Mouse (Mus musculus) layer of hippocampus, postnatal 36 days (tissue): ENCODE results near the gene Kcnn3. TPM values are rescaled to one million over a fixed set of nuclear protein-coding genes. Genes with fewer than 3 reads are reported as not detected.
A peak's percentile ranks its signal among the peaks of the same experiment; 100 is the strongest.

Source experiments
- DNase-seq, 2 experiments: peaks; one replicate each; pipeline ENCODE4 v3.0.0; 2022
- total RNA-seq, 2 experiments: library from RNA; stranded (reverse); gene quantifications; 2 replicates each; pipeline ENCODE4 v1.2.3; 2021

Gene Kcnn3
- total RNA-seq = 10 to 100 TPM; 24.4 to 29.0 TPM

DNA sequence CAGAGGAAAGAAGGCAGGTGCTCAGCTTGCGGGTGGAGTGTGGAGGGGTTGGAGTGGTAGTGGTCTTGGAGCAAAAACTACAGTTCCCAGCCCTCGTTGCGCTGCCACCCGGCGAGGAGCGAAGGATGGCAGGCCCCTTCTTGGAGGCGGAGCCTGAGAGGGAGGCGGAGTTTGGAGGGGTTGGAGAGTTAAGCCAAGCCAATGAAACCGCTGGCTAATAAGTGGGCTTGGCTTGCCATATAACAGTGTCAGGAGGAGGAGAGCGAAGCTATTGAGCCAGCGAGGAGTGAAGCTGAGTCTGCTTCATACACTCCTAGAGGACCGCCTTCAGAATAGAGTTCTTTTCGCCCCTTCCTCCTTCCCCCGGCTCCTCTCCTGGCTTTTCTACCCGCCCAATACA is at the start of gene Kcnn3:
TSS of gene Kcnn3 (plus strand) at position 271 of the 400 bp plus-strand sequence.
- peak; percentile 91 for DNase-seq

DNA sequence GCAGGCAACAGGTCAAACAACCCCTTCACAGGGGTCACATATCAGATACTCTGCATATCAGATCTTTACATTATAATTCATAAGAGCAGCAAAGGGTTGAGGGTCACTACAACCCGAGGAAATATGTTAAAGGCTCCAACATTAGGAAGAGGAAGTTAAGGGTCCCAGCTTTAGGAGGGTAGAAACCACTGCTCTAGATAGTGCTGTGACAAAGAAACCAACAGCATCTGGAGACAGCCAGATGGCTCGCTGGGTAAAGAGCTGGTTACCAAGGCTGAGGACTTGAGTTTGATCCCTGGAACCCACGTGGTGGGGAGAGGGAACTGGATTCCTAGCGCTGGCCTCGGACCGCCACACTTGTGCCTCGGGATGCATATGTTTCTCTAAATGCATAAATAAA is 47.7 kb upstream of the Kcnn3 start:
- no peak for DNase-seq

DNA sequence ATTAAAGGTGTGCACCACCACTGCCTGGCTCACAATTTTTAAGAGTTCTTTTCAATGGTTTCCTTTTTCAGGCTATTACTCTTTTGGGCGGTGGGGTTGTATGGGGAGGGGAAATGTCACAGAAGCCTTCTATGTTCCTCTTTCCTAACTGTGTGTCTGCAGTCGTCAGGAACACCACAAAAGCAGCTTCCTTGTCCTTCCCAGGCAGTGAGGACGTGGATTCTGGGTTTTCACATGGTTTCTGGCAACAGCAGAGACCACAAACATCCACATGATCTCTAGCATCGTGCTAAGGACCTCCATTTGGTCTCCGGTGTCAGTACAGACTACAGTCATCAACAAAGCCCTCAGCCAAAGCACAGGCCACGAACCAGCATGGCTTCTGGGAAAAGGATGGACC is 46.1 kb upstream of the Kcnn3 start:
- DNase-seq = no peak

DNA sequence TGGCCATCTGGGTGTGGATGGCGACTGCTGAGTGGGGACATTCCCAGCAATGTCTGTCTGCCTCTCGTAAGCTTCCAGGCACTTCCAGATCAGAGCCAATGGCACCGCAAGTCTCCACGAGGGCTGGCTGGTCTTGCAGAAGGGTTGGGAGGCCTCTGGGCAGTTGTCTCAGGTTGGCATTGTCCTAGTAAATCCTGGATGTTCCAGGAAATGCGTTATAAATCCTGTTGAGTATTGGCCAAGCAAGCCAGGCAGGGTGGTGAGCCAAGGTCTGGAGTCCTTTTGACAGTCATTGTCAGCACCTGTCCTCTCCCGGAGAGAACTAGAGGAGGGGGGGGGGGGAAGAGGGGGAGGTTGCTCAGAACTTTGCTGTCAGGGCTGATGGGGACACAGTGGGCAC is 40.9 kb upstream of the Kcnn3 start:
- no peak for DNase-seq

DNA sequence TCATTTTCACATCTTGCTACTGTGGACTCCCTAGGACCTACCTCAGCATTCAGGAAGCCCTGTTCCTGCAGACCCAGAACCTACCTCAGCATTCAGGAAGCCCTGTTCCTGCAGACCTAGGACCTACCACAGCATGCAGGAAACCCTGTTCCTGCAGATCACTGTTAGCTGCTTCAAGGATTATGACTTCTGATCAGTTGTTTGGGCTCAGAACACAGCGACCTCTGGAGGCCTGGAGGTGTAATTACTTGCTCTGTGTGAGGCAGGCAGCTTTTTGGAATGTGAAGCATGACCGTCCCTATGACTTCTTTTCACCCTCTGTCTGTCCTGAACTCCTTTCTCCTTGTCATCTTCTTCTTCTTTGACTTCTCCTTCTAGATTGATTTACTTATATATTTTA is 38.5 kb upstream of the Kcnn3 start:
- no peak for DNase-seq

DNA sequence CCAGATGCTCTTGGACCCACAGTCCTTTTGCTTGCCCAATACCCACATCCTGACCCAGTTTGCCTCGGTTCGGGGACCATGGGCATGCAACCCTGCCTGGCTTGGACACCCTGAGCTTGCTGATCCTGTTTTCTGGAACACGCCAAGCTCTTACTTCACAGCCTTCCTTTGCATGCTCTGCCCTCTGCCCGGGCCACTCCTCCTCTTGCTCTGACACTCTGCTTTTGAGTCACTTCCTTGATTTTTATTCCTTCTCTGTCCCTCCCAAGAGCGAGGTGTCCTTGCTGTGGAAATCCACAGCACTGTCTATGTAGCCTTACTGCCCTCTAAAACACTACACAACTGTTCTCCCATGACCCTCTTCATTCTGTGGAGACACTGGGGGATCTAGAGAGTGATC is 37.7 kb upstream of the Kcnn3 start:
- no peak for DNase-seq

DNA sequence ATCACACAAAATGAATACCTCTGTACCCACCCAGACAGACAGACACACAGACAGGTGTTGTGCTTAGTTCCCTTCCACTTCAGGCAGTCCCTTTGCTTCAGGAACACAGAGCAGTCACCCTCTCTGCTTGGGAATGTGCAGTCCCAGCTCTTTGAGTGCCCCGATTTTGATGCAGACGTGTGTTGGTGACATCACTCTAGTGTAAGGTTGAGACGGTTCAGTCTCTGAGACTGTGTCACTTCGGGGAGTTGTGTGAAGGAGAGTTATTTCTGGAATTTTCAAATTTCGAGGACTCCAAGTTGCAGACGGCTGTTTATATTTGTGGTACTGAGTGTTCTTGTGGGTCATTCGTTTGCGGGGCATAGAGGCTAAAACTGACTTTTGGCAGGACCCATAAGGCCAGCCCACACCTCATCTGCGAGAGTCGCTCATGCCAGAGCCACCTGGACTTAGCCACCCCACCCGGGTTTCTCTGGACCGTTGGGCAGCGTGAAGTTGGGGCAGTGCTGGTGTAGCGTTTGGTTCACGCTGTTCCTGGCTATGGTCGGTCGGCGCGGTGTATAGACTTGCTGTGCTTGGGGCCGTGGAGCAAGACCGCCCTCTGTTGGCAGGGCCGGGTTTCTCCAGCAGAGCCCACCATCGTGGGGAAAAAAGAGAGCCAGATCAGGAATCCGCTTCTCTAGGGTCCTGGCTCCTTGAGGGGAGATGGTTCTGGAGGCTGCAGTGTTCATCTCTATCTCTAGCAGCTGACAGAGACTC is 35.0 kb upstream of the Kcnn3 start:
- DNase-seq = peak; percentile 48 to 50

DNA sequence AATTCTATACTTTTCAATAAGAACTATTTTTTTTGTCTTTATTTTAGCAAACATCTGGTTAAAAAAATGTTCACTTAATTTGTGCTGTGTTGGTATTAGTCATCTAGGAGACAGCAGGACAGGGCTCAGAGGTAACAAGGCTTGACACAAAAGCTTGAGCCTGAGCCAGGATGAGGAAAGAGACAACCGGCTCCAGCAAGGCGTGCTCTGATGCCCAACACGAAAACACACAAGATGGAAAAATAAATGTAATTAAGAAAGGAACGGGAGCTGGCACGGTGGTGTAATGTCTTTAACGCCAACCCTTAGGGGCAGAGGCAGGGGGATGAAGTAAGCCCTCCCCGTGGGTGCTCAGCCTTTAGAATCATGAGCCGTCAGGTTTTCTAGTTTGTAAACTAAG is 33.9 kb upstream of the Kcnn3 start:
- no peak for DNase-seq

DNA sequence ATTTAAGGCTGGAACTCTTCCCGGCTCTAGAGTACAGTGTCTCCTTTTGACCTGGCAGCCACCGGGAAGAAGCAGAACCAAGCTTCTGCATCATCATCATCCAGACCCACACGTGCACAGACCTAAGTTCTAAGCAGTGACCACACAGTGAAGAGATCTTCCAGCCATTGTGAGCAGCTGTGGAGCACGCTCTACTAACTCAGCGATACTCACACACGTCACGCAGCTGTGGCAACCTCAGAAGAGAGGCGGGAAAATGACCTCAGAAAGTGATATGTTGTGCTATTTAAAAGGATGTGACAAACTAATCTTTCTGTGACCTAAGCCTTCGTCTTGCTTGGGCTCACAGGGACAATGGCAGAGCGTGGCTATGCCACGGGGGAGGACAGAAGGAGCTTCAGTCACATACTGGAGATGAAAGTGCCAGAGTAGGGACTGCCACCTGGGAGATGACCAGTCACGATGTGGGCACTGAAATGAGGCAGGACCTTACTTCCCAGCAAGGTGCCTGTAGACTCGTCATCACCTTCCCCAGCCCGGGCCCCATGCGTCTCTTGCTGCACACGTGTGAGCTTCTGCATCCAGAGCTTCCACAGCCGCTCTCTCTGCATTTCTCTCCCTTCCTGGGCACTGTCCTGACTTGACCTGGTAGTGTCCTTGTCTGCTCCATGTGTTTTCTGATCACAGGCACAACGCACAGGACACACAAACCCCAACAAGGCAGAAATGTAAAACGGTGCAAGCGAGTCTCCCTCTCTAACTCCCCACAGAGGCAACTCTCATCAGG is 32.9 kb upstream of the Kcnn3 start:
- DNase-seq = no peak

DNA sequence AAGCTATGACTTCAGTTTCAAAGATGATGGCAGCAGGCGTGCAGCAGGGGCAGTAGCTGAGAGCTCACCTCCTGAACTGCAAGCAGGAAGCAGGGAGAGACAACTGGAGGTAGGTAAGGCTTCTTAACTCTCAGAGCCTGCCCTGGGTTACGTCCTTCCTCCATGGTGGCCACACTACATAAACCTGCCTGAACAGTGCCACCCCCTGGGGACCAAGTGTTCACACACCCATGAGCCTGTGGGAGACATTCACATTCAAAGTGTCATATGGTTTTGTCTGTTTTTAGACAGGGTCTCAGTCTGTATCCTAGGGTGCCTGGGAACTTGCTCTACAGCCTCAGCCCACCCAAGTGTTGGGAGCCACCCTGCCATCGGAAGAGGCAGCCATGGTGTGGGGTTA is 29.2 kb upstream of the Kcnn3 start:
- no peak for DNase-seq

DNA sequence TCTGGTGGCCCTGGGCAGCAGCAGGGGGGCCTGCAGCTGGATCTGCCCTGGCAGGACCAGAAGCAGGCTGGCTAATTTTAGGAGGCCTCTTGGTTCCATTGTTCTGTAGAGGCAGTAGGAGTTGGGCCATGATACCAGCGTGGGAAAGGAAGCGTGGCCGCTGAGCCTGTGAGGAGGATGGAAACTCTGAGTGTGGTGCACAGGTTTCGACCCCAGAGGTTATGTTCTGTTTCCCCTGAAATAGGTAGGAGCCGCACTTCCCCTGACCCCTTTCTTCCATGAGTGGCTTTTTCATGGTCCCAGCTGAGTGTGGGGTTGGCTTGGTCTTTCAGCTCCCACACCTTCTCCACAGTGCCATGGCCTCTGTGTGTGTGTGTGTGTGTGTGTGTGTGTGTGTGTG is 28.4 kb upstream of the Kcnn3 start:
- no peak for DNase-seq

DNA sequence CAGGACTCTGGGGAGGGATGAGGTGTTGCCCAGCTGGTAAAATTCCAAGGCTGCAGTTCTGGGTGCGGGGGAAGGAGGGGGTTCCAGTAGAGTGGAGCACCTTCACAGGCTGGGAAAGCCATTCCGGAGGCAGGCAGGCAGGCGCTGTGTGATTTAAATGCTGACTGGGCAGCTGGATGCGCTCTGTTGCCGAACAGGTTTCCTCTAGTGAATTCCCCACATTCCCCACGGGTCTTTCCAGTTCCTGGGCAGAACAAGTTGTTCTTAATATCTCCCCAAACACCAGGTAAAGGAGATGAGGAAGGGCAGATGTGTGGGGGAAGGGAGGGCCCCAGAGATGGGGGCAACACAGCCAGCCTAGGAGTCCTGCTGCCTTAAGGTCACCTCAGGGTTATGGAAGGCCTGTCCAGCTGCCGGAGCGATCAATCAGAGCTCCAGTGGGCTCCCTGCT is 27.2 kb upstream of the Kcnn3 start:
- DNase-seq = no peak

DNA sequence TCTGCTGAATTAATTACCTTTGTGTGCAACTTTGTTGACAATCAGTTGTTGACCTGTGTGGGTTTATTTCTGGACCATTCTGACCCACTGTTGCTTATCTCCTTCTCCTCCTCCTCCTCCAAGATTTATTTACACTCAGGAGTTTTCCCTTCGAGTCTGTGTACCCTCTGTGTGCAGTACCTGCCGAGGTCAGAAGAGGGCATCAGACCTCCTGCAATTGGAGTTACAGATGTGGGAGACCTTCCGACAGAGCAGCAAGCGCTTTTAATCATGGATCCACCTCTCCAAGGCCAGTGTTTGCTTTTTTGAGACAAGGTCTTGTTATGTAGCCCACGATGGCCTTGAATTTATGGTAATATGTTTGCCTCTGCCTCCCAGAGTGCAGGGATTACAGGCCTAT is 25.3 kb upstream of the Kcnn3 start:
- no peak for DNase-seq

DNA sequence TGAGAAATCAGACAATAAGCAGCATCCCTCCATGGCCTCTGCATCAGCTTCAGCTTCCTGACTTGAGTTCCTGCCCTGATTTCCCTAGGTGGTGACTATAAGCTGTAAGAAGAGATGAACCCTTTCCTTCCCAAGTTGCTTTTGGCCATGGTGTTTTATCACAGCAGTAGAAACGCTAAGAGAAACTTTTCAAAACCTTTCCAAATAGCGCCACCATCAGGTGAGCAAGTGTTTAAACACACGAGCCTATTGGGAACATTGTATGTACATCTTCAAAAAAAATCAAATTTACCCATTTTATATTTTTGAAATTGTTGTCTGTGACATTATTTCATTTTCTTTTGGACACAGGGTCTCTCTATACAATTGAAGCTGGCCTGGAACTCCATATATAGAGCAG is 23.6 kb upstream of the Kcnn3 start:
- no peak for DNase-seq

DNA sequence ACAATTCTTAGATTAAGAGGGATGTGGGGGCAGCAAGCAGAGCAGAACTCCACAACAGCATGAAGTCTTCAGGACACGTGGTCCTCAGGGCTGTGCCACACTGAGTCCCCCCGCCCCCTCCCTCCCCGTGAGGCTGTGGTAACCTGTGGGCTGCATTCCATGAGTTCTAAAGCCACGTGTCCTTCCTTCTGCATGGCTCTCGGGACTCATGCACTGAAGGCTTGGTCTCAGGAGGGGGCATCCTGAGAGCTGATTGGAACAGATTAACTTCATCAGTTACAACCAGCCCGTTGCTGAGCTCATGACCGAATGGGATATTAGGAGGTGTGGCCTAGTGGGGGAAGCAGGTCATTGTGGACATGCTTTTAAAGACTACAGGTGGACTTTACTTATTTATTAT is 20.3 kb upstream of the Kcnn3 start:
- DNase-seq = no peak

DNA sequence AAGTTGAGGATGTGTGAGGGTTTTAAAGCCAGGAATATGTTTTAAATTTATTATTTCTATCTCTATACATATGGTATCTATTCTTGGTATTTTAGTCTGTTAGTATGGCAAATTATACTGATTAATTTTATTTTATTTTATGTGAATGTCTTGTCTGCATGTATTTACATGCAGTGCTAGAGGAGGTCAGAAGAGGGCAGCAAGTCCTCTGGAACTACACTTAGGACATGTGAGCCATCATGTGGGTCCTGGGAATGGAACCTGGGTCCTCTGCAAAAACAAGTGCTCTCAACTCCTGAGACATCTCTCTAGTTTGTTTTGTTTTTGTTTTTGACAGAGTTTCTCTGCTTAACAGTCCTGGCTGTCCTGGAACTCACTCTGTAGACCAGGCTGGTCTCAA is 18.5 kb upstream of the Kcnn3 start:
- DNase-seq = no peak

DNA sequence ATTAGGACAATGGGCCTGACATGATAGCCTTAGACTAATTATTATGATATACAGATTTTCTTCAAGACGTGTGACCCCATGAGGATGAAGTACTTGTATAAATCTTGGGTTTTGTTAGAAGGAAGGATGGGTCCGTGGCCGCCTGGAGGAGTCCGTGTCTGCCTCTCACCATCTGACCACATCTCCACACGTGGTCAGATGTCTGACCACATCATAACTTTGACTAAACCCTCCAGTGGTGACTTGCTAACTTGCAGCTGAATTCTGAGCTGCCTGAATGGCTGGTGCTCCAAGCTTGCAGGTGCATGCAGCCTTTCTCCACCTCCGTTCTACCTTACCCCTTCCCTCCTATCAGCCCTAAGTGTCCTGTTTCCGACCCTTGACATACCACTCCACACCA is 17.4 kb upstream of the Kcnn3 start:
- no peak for DNase-seq

DNA sequence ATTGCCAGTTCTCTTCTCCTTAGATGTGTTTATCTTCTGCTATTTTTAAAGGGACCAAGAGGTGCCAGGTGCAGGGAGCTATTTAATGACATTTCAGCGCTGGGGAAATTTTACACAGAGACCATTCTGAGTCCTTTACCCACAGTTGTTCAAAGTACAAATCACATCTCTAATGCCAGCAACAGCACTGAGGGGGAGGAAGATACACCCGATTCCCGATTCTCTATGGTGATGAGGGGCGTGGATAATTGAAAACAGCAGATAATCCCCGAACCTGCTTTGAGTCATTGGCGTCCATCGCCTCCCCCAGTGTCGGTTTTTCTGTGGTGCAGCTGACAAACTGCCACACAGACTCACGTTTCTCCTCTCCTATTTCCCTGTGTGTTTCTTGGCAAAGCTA is 11.9 kb upstream of the Kcnn3 start:
- DNase-seq = peak; percentile 38 to 56

DNA sequence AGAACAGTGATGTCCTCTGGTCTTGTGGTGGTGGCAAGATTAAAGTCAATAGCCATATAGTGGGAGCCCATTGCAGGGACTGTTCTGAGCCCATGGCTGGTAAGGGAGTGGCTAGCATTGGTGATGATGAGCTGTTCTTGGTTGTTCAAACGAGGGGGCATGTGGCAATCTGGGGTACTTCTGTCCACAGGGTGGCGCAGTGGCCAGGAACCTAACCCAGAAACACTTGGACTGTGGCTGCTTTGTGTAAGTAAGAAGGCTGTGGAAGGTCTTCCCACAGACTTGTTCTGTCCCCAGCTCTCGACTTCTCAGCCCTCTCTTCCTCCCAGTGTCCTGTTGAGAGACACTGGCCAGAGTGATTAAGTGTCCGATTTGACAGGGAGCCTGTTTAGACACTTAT is 9.0 kb upstream of the Kcnn3 start:
- DNase-seq = peak in 1 of 2 experiments; percentile 38

DNA sequence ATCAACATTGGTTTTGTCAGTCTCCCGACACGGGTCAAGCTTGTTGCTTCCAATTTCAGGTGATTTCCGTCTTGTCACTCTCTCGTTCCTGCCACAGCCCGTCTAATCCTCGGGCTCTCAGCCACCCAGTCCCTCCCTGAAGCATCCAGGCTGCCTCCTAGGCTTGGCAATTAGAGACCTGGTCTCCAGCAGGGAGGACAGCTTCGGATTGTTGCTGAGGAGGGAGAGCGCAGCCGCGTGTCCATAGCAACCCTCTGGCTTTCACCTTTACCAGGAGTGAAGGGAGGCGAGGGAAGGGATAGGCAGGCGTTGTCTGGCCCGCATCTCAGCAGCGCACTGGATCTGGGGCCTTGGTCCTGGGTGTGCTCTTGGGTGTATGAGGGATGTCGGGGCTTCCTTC is 8.6 kb upstream of the Kcnn3 start:
- no peak for DNase-seq

DNA sequence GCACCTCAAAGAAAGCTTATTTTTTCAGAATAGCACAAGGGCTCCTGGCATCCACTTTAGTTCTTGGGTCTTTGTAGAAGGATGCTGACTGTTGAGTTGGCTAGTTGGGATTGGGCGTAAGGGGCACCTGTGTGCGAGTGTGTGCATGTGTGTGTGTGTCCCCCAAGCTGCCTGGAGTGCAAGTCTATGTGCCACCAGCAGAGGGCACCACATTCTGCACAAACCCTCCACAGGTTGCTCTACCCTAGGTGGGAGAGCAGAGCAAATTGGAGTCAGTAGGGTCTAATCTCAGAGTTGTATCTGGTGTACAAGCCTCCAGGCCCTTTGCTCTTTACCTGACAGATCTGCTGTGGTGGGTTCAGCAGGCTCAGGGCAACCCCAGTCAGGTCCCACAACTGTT is 7.7 kb upstream of the Kcnn3 start:
- no peak for DNase-seq

DNA sequence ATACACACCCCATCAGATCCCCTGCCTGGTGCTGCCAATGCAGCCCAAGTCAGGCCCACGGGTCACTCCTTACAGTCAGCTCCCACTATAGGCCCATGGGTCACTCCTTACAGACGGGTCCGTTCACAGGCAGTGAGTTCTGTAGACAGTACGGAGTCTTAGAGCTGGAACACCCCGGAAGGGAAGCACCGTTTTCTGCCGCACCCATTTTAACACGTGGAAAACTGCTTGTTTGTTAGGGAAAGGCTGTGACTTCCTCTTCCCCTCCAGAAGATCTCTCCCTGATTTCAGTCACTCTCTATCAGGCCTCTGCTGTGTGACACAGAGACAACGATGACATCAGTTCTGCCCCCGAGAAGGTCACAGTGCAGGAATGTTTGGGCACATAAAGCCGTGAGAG is 4.5 kb upstream of the Kcnn3 start:
- no peak for DNase-seq

DNA sequence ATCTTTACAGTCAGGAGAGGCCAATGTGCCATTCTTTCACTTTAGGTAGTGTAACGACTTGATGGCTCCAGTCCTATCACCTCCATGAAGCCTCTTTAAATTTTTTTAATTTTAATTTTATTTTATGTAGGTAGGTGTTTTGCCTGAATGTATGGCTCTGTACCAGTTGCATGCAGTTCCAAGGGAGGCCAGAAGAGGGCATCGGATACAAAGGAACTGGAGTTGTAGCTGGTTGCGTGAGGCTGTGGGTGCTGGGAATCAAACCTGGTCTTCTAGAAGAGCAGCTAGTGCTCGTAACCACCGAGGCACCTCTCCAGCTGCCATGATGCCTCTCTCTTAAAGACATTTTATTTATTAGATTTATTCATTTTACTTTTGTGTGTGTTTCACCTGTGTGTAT is 3.6 kb upstream of the Kcnn3 start:
- DNase-seq = no peak
